Comparison of ENCODE assay signal across 8 mouse cellular contexts in the genomic region with DNA sequence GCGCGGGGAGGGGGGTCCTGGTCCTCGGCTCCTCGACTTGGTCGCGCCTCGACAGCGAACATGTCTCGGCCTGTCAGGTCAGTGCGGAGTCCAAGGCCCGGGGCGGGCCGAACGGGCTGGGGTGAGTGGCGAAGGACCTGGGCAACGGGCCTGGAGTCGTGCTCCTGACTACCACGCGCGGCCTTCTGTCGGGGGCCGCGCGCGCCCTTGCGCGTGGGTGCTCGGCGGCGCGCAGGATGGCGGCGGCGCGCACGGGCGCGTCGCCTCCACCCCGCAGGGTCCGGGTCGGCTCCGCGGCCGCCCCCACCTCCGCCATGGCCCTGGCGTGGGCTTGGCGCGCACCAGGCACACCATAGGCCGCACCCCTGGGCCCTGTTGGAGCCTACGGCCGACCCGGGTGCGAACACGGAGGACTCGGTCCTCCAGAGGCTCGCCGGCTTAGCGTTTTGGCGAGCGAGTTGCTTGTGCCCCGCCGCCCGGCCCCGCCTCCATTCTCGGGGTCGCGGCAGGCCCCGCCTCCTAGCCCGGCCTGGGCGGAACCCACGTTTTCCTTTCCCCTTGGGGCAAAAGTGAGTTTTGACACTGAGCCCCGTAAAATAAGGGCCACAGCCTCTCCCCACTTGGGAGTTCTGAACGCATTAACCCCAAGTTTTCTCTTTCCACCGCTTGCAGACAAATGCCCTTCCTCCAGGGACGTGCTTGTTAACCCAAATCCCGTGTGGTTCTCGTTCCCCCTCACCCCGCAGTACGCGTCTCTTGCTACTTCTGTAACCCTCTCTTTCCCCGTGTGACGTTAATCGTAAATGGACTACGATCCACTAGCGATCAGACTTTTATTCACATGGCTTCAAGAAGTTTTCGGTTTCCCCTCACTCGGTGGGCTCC. TPM values are rescaled to one million over a fixed set of nuclear protein-coding genes. Genes with fewer than 3 reads are reported as not detected.
DNase-seq lines count a peak whose midpoint lies in the region; ATAC-seq lines count a peak whose summit lies in the region.

No protein-coding gene starts in this region.

- peak; percentile 89 for DNase-seq in NIH3T3 (ENCODE audit: low read depth)
- peak; percentile 79 for DNase-seq in cerebellum, adult 9-11 months
- peak; percentile 58 to 78 for DNase-seq in frontal cortex, postnatal 10 days (ENCODE audit: low spot score in 2 of 2)
- DNase-seq in layer of hippocampus, postnatal 10 days (ENCODE audit: low spot score in 2 of 2), result peak; percentile 76 to 82
- peak; percentile 81 for DNase-seq in lung, postnatal 14 days
- DNase-seq in ovary, postnatal 36 days (ENCODE audit: low spot score), result peak; percentile 86
- peak; percentile 94 for DNase-seq in thymus, postnatal 14 days

- peak overlapping the region; percentile 88 for H3K4me2 ChIP-seq in hindbrain, embryonic 12.5 days (replicated peaks)

- H3K36me3 ChIP-seq in hindbrain, embryonic 12.5 days, result no peaks in the 10 kb centered on the region

- peak; percentile 93 for ATAC-seq in hindbrain, embryonic 12.5 days (ENCODE audit: low FRiP score)

- H3K27me3 ChIP-seq in hindbrain, embryonic 12.5 days, result peaks cover 14% of the 10 kb centered on the region; the same call in 1 of the 2 replicates

- WGBS in hindbrain, embryonic 12.5 days, result under 1% methylated on average over 85 of the region's 88 CpGs

- H3K27ac ChIP-seq in hindbrain, embryonic 12.5 days, result peak overlapping the region; percentile 99

- H3K4me3 ChIP-seq in hindbrain, embryonic 12.5 days, result peak overlapping the region; percentile 98

- peaks cover 17% of the 10 kb centered on the region for H3K4me1 ChIP-seq in hindbrain, embryonic 12.5 days

- peak overlapping the region; percentile 97 for H3K9ac ChIP-seq in hindbrain, embryonic 12.5 days

- no peaks in the 10 kb centered on the region for H3K9me3 ChIP-seq in hindbrain, embryonic 12.5 days (replicated peaks)

RNA-seq across cellular contexts. Expression of gene Nucks1, which starts 0.6 kb away (rescaled TPM):
- 97.4 and 103 TPM in 2 replicates for polyA plus RNA-seq in hindbrain, embryonic 12.5 days (2016; fragmentation: Nextera tagmentation; extraction: Ambion mirVana)
- 100 to 1,000 TPM; 175 to 190 TPM for total RNA-seq in layer of hippocampus, postnatal 10 days (2021)

RNA-seq across cellular contexts. Expression of gene Rab29, which starts 43.9 kb away (rescaled TPM):
- polyA plus RNA-seq in hindbrain, embryonic 12.5 days (2016; fragmentation: Nextera tagmentation; extraction: Ambion mirVana), result 11.0 and 14.1 TPM in 2 replicates
- total RNA-seq in layer of hippocampus, postnatal 10 days (2021), result 1 to 10 TPM; 6.8 to 8.2 TPM

RNA-seq across cellular contexts. Expression of gene Slc45a3, which starts 51.9 kb away (rescaled TPM):
- 5.6 and 6.4 TPM in 2 replicates for polyA plus RNA-seq in hindbrain, embryonic 12.5 days (2016; fragmentation: Nextera tagmentation; extraction: Ambion mirVana)
- under 1 TPM; 0.13 to 0.48 TPM for total RNA-seq in layer of hippocampus, postnatal 10 days (2021)

Comparison
In these comparisons a context has a peak if more than half of its experiments do, and no peak if none do; other contexts are left out.
1. Peak in every context shown above with its lines: DNase-seq, ATAC-seq, H3K4me3 ChIP-seq and H3K27ac ChIP-seq.